Mouse (Mus musculus) kidney, postnatal 0 days (tissue): ENCODE measurements around the gene Eif2s1. TPM values are rescaled to one million over a fixed set of nuclear protein-coding genes. Genes with fewer than 3 reads are reported as not detected.
"Not testable (repeated sequence)": the region's sequence is repeated elsewhere in the genome, so short reads cannot be mapped to it uniquely, and the experiment has no call there.

Experiments
- ATAC-seq: fragments of 200-750 bp; cut with Nextera tagmentation; replicated peaks from 2 replicates; pipeline ENCODE4 v1.8.0; 2017; ENCODE audit warnings: low read depth, moderate number of reproducible peaks, moderate TSS enrichment, moderate library complexity; ENCODE audit not compliant: low FRiP score
- DNase-seq: peaks from one replicate; pipeline ENCODE4 v3.0.0-alpha.2; 2016; ENCODE audit warnings: low spot score
- H3K27ac ChIP-seq: fragments of 300-500 bp; sonication (generic); 2 replicates; pipeline ENCODE4 v1.5.1; 2014; ENCODE audit warnings: mild to moderate bottlenecking
- H3K27me3 ChIP-seq: fragments of 300-500 bp; sonication (generic); 2 replicates; pipeline ENCODE4 v1.6.1; 2014; ENCODE audit warnings: low read length, mixed read lengths; ENCODE audit not compliant: insufficient read depth
- H3K36me3 ChIP-seq: fragments of 300-500 bp; sonication (generic); 2 replicates; pipeline ENCODE4 v1.6.1; 2014; ENCODE audit warnings: low read length, mixed read lengths; ENCODE audit not compliant: insufficient read depth
- H3K4me1 ChIP-seq: fragments of 300-500 bp; sonication (generic); replicated peaks from 2 replicates; pipeline ENCODE4 v1.6.1; 2014; ENCODE audit warnings: antibody characterized with exemption, low read length, mixed read lengths; ENCODE audit not compliant: insufficient read depth
- H3K4me2 ChIP-seq: fragments of 300-500 bp; sonication (generic); 2 replicates; pipeline ENCODE4 v1.6.1; 2014; ENCODE audit warnings: mild to moderate bottlenecking, low read length, moderate library complexity, mixed read lengths
- H3K4me3 ChIP-seq: fragments of 300-500 bp; sonication (generic); replicated peaks from 2 replicates; pipeline ENCODE4 v1.5.1; 2014; ENCODE audit warnings: low read depth, low read length
- H3K9ac ChIP-seq: fragments of 300-500 bp; sonication (generic); 2 replicates; pipeline ENCODE4 v1.6.1; 2014; ENCODE audit warnings: low read depth, low read length
- H3K9me3 ChIP-seq: fragments of 300-500 bp; sonication (generic); replicated peaks from 2 replicates; pipeline ENCODE4 v1.6.1; 2016; ENCODE audit warnings: low read length, inconsistent platforms, mixed read lengths
- CTCF ChIP-seq: IDR thresholded peaks from 2 replicates; pipeline ENCODE4 v1.5.1; 2016; ENCODE audit warnings: antibody characterized with exemption, low read depth, mild to moderate bottlenecking, moderate library complexity
- WGBS: fragments of 180-500 bp; shearing (Covaris S2); extraction: QIAGEN DNeasy Blood & Tissue Kit; methylation state at CpG from one replicate; pipeline ENCODE4 v1.1.7; 2014; 5-methylcytosine and 5-hydroxymethylcytosine counted together
- polyA plus RNA-seq: library from polyadenylated mRNA; unstranded; fragments of >200 nt; fragmentation: Nextera tagmentation; extraction: Ambion mirVana; gene quantifications from 2 replicates; pipeline ENCODE4 v1.2.1, GENCODE M21; 2015

Gene Eif2s1
- polyA plus RNA-seq, 1 experiment from 2014 or later, result 151 TPM

GRCm38 (mm10) chr12:78919079-78919712 lies 57.6 kb downstream of the Eif2s1 start:
- H3K9ac ChIP-seq, result no peak overlapping the region
- ATAC-seq (peak; percentile 79), DNase-seq (peak; percentile 92)
- no peaks in the 10 kb centered on the region for H3K27me3 ChIP-seq
- H3K27ac ChIP-seq, result no peak overlapping the region
- no peaks in the 10 kb centered on the region for H3K9me3 ChIP-seq
- H3K4me3 ChIP-seq, result no peak overlapping the region
- H3K4me1 ChIP-seq, result no peaks in the 10 kb centered on the region
- TF ChIP-seq CTCF, result peak; percentile 85
- H3K36me3 ChIP-seq, result no peaks in the 10 kb centered on the region
- WGBS, result 19% methylated on average over 16 of the region's 16 CpGs
- H3K4me2 ChIP-seq, result peak overlapping the region; percentile 31

DNA sequence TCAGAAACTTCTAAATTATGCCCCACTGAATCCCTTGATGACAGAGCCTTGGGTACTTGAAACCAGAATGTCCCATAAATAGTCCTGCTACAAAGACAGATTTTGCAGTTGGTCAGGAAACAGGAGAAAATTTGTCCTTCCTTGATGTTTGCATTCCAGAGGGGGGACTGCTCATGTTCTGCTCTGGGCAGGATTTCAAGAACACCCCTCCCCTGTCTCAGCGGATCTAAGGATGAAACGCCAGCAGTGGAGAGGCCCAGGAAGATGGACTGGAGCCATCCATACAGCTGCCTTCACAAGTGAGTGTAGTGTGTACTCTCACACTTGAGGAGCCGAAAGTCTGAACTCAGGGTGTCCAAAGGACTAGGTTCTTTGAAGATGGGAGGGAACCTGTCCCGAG lies 59.8 kb downstream of the Eif2s1 start:
- Histone ChIP-seq H3K27ac (no peak overlapping the region), H3K9me3 (no peaks in the 10 kb centered on the region), H3K4me1 (no peaks in the 10 kb centered on the region), H3K4me3 (no peak overlapping the region), H3K27me3 (no peaks in the 10 kb centered on the region), H3K9ac (no peak overlapping the region), H3K36me3 (no peaks in the 10 kb centered on the region), H3K4me2 (no peak overlapping the region)
- ATAC-seq (no peak), DNase-seq (no peak)
- WGBS, result 38% methylated on average over 4 of the region's 4 CpGs
- TF ChIP-seq CTCF, result no peak

GRCm38 (mm10) chr12:78922058-78922457 lies 60.4 kb downstream of the Eif2s1 start:
- H3K27me3 ChIP-seq, result no peaks in the 10 kb centered on the region
- H3K9me3 ChIP-seq, result no peaks in the 10 kb centered on the region
- no peak overlapping the region for H3K4me3 ChIP-seq
- 69% methylated on average over 3 of the region's 3 CpGs for WGBS
- no peak for ATAC-seq
- H3K36me3 ChIP-seq, result no peaks in the 10 kb centered on the region
- H3K4me1 ChIP-seq, result no peaks in the 10 kb centered on the region
- H3K4me2 ChIP-seq, result no peak overlapping the region
- H3K27ac ChIP-seq, result no peak overlapping the region
- no peak overlapping the region for H3K9ac ChIP-seq
- no peak for TF ChIP-seq CTCF
- no peak for DNase-seq

DNA sequence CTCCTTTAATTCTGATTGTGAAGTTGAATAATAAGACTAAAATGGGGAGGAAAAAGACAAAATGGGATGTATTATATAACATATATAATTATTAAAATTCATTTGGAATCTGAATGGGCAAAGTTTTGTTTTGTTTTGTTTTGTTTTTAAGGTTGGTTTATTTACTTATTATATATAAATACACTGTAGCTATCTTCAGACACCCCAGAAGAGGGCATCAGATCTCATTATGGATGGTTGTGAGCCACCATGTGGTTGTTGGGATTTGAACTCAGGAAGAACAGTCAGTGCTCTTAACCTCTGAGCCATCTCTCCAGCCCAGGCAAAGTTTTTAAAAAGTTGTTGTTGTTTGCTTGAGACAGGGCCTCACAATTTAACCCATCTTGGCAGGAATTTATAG lies 61.4 kb downstream of the Eif2s1 start:
- H3K4me2 ChIP-seq, H3K27me3 ChIP-seq, H3K27ac ChIP-seq, H3K9me3 ChIP-seq, DNase-seq, ATAC-seq, H3K9ac ChIP-seq, H3K4me1 ChIP-seq, H3K4me3 ChIP-seq, H3K36me3 ChIP-seq: not testable (repeated sequence)

GRCm38 (mm10) chr12:78923539-78924189 lies 62.0 kb downstream of the Eif2s1 start:
- TF ChIP-seq CTCF, result no peak
- Histone ChIP-seq H3K27ac (no peak overlapping the region), H3K4me3 (no peak overlapping the region), H3K36me3 (no peaks in the 10 kb centered on the region), H3K27me3 (no peaks in the 10 kb centered on the region), H3K9me3 (no peaks in the 10 kb centered on the region), H3K4me1 (no peaks in the 10 kb centered on the region), H3K4me2 (no peak overlapping the region), H3K9ac (no peak overlapping the region)
- ATAC-seq, result no peak
- DNase-seq, result no peak
- 77% methylated on average over 7 of the region's 7 CpGs for WGBS

DNA sequence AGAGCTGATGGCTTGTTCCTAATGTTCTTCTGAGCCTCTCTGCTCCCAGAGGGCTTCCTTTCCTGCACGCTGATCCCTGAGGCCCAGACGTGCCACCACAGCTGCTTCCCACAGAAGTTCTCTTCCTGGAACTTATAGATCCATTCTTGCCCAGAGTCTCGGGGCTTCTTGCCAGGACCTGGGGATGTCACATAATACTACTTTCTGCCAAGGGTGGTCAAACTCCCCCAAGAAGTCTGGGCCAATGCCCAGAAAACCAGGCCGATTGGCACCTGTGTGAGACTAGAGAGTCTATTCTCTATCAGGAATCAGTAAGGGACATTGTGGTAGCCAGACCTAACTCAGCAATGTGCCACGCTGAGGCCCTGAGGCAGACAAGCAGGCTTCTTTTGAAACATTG lies 65.7 kb downstream of the Eif2s1 start:
- H3K27me3 ChIP-seq, result no peaks in the 10 kb centered on the region
- H3K9me3 ChIP-seq, result no peaks in the 10 kb centered on the region
- H3K36me3 ChIP-seq, result no peaks in the 10 kb centered on the region
- H3K4me2 ChIP-seq, result no peak overlapping the region
- ATAC-seq (no peak), DNase-seq (no peak)
- no peaks in the 10 kb centered on the region for H3K4me1 ChIP-seq
- TF ChIP-seq CTCF, result no peak
- 65% methylated on average over 5 of the region's 5 CpGs for WGBS
- no peak overlapping the region for H3K9ac ChIP-seq
- no peak overlapping the region for H3K27ac ChIP-seq
- H3K4me3 ChIP-seq, result no peak overlapping the region
